Mouse (Mus musculus) hematopoietic stem cell, adult 5-6 weeks (primary cell): ENCODE data around the gene Epha8. TPM values are rescaled to one million over a fixed set of nuclear protein-coding genes. Genes with fewer than 3 reads are reported as not detected.

Experiments
- ATAC-seq, 2 experiments: fragments of 125-278 bp in 1 of 2; replicated peaks in 1 of 2; 2 replicates each; pipeline ENCODE4 v1.8.0; 2016 to 2017; ENCODE audit warnings: inconsistent platforms in 2 of 2, mild to moderate bottlenecking in 2 of 2, moderate number of reproducible peaks in 2 of 2, low read depth in 1 of 2, moderate TSS enrichment in 1 of 2; ENCODE audit not compliant: low FRiP score in 2 of 2, poor library complexity in 2 of 2, severe bottlenecking in 2 of 2, insufficient read depth in 1 of 2, low TSS enrichment in 1 of 2
- total RNA-seq: library from RNA; stranded (forward); fragments of 172-1452, 232-1000 nt; gene quantifications from 2 replicates; pipeline ENCODE4 v1.2.3, GENCODE M21; 2017

Gene Epha8
- total RNA-seq, 1 experiment from 2014 or later = not detected

- no peak for ATAC-seq
Observed at GRCm38 (mm10) chr4:136919526-136919925, 37.1 kb downstream of the Epha8 start.

GRCm38 (mm10) chr4:136918834-136919233 lies 37.8 kb downstream of the Epha8 start:
- ATAC-seq = no peak

DNA sequence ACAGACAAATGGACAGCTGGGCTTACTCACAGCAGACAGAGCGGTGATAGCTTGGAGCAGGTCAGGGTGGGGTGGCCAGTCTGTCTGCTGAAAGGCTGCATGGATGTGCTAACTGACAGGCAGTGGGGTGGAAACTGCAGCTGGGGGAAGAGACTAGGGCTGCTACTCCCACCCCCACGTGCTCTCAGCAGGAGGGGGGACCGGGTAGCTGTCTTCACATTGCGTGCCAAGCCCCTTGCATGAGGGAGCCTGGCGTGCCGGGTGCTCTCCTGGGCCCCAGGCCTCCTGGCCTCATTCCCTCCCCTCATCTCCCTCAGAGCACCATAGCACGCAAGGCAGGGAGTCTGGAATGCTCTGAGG lies 39.5 kb downstream of the Epha8 start:
- ATAC-seq = no peak

DNA sequence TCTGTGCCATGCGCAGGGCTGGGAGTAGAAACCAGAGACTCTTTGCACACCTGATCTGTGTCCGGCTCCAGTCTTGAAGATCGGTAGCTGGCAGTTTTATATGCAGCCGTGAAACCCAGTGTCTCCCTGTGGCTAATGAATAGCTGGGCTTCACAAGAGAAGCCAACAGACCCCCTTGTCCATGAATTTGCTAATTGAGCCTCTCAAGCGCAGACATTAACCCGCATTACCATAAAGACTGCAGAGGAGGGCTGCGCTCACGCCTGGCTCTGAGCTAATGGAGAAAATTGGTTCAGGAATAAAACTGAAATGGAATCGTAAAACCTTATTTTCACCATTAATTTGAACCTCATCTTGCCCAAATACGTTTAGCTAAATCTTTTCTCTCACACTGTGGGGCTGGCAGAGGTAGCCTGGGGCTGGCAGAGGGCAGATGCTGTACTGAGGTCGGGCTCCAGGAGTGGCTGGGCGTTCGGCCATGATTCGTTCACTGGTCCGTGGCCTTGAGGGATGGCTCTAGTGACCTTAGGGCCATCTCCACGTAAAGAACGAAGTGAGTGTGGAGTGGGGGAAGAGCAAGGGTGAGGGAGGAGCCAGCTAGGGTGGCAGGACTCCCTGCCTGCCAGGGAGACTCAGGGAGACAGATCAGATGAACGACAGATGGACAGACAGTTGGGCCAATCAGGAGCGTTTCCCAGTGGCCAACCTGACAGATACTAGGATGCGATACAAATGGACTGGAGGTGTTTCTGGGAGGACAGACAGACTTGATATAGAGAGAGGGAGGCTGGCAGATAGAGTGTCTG lies 40.1 kb downstream of the Epha8 start:
- ATAC-seq = no peak

DNA sequence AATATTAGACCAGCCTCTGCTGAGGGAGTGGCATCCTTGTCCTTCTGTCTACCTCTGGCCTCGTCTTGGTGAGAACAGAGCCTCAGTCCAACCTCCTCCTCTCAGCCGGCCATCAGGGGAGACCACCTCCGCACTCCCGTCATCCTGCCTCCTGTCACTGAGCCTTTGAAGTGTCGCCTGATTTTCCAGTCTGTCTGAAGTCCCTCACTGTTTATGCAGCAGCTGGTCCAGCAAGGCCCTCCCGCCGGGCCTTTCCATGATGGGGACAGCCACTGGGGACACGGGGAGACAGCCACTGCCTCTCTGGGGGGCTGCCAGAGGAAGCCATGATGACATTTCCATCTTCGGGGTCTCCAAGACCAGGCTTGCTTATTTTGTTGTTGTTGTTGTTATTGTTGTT lies 43.8 kb downstream of the Epha8 start:
- no peak for ATAC-seq

DNA sequence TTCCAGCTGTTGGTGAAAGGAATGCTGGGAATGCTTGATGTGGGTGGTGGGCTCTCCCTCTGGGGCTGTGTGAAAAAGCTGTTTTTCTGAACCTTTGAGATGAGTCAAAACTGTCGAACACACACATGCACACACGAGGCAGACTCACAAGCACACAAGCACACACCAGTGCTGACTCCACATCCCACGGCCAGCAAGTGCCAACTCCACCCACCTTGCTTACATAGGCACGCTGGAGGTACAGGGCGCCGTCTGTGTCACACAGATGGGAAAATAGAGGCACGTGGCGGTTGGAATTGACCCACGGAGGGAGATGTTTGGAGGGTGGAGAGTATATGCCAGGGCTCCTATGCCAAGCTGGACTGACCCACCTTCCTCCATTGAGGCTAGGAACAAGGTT lies 44.8 kb downstream of the Epha8 start:
- ATAC-seq = no peak

DNA sequence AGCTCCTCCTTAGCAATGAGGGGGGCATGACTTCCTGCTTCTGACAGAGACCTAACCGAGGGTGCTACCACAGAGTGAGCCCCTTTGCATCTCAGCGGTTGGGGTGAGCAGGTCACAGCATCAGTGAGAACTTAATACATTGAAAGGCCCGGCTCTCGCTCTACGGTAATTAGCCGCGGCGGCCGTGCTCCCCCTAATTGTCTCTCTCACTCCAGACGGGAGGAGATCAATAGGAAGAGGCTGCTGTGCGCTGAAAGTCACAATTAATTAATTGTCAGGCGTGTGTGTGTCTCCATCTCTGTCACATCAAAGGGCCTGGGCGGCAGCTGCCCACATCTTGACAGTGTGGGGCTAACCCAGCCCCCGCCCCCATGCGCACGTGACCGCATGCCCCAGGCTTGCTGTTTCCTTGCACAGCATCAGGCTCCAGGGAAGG lies 45.4 kb downstream of the Epha8 start:
- ATAC-seq = no peak

- no peak for ATAC-seq
Observed at GRCm38 (mm10) chr4:136907809-136908208, 48.8 kb downstream of the Epha8 start.

GRCm38 (mm10) chr4:136907033-136907432 lies 49.6 kb downstream of the Epha8 start:
- peak; percentile 70 to 78 for ATAC-seq

- ATAC-seq = no peak
Observed at GRCm38 (mm10) chr4:136904767-136905539, 51.7 kb downstream of the Epha8 start.

GRCm38 (mm10) chr4:136899154-136899553 lies 57.5 kb downstream of the Epha8 start:
- ATAC-seq = no peak

DNA sequence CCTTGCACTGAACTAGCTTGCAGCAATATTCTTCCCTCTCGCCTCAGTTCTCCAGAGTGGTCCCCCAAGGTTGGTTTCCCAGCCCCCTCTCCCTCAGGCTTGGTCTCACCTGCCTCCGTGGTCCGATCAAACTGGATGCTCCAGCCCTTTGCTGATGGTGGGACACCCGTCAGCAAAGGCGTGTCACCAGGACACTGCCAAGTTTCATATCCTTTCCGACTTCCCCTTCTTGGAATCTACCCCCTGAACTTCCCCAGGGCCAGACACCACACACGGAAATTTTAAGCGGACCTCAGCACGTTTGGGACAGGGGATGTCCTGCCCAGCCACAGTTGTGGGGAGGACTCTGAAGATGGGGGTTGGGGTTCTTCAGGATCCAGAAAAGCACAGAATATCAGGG lies 58.0 kb downstream of the Epha8 start, which contains the start of gene C1qa:
TSS of gene C1qa (minus strand) at position 167 of the 400 bp plus-strand sequence.
- no peak for ATAC-seq

DNA sequence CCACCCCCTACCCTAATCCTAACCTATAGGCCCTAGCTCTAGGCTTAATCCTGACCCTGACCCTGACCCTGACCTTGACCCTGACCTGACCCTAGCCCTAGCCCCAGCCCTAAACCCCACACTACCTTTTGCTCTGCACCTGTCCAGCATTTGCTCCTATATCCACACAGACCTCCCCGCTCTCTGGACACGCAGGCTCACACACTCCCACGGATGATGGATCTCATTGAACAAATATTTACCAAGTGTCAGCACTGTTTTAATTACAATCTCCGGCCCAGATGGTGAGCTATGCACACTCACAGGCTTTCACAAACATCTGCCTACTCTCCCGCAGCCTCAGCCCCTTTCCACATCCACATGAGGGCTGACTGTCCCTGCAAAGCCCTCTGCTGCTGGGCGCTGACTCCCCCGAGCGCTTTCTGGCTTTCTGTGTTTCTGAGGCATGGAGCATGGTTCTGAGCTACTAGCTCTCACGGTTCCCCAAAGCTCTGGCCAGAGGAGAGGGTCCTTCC lies 58.5 kb downstream of the Epha8 start:
- ATAC-seq = no peak

DNA sequence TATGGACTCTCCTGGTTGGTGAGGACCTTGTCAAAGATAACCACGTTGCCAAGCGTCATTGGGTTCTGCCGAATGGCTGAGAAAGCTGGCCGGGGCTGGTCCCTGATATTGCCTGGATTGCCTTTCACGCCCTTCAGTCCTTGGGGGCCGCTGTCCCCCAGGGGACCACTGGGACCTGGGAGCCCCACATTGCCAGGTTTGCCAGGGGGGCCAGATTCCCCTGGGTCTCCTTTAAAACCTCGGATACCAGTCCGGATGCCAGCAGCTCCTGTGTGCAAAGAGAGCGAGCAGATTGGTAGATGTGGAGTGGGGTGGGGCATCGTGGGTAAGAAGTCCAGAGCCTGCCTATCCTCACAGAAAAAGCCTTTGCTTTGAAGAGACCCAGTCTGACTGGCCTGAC lies 60.2 kb downstream of the Epha8 start:
- ATAC-seq = no peak

DNA sequence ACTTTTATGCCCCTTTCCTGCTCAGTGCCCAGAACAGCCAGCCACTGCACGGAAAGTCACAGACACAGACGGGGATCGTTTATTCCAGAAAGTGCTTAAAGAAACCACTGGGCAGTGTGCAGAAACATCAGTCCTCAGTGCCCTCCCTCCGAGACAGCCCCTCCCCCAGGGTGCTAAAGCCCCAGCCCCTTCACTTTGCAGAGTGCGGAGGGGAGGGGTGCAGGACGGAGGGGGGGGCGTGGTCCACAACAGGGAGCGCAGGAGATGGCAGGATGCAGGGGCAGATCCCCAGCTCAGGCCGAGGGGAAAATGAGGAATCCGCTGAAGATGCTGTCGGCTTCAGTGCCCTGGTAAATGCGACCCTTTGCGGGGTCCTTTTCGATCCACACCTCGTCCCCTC lies 60.8 kb downstream of the Epha8 start:
- ATAC-seq = no peak

DNA sequence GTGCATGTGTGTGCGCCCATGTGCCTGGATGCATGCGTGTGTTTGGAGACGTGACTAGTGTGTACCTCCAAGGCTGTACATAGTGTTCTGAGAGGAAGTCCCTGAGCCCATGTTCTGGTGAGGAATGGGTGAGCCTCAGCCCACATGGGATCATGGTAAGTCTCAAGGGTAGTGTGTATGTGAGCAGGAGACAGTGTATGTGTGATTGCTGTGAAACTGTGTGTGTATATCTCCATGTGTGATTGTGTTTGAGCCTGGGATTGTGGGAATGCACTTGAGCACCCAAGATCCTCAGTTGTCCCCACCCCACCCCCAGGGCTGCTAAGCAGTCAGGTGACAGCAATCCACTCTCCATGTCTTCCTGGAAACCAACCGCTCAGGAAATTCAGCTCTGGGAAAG lies 61.8 kb downstream of the Epha8 start:
- ATAC-seq = no peak

DNA sequence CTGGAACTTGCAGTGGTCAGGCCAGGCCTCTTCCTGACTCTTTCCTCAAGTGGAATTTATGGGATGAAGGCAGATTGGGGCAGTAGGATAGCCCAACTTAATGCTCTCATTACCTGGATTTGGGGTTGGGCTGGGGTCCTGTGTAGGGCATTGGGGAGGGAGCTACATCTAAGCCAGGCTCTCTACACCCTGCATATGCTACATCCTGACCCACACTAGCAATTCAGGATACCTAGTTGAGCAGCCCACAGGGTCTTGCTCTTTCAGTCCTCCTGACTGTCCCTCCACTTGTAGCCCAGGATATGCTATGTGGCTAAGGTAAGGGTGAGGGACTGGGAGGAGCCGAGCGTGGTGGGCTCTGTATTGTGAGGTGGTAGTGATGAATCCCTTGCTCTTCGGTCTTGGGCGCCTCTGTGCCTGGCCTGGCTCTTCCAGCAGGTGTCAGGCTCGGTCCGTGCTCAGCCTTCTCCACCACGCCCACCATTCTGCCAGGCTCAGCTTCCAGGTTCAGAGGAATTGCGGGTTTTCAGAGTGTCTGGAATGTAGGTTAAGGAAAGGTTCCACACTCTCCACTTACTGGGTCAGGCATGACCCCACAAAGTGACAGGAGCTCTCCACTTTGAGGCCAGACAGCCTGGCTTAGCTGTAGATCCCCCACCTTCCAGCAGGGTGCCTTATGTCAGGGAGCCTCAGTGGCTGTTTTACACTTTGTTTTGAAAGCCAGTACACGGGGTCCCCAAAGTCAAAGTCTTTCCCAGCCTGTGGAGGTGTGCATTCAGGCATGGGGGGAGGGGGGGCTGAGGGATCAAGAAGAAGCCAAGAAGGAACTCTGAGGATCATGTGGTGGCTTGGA lies 62.7 kb downstream of the Epha8 start:
- peak; percentile 62 to 64; a peak in 2 of 4 replicates for ATAC-seq
